Mouse (Mus musculus) cerebellum, postnatal 36 days (tissue): ENCODE results near the gene Mtg2.

Experiments used
- DNase-seq, 2 experiments: peaks; one replicate each; pipeline ENCODE4 v3.0.0; 2021 to 2022; ENCODE audit warnings: mixed read lengths in 2 of 2

Mtg2 gene

DNA sequence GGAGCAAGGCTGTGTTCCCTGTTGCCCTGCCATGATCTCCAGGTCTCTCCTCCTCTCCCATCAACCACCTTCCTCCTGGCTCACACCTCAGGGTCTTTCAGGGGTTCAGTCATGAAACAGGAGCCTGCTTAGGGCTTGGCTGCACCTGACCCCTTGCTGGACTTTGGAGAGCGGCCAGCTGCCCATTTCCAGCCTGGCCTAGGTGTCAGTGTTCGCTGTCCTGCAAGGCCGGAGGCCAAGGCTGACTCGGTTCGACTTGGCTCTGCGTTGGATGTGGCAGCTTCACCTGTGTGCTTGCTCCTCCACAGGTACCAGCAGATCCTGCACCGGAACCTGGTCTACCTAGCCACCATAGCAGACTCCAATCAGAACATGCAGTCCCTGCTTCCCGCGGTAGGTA is 17.4 kb upstream of the Mtg2 start:
- DNase-seq: no peak

DNA sequence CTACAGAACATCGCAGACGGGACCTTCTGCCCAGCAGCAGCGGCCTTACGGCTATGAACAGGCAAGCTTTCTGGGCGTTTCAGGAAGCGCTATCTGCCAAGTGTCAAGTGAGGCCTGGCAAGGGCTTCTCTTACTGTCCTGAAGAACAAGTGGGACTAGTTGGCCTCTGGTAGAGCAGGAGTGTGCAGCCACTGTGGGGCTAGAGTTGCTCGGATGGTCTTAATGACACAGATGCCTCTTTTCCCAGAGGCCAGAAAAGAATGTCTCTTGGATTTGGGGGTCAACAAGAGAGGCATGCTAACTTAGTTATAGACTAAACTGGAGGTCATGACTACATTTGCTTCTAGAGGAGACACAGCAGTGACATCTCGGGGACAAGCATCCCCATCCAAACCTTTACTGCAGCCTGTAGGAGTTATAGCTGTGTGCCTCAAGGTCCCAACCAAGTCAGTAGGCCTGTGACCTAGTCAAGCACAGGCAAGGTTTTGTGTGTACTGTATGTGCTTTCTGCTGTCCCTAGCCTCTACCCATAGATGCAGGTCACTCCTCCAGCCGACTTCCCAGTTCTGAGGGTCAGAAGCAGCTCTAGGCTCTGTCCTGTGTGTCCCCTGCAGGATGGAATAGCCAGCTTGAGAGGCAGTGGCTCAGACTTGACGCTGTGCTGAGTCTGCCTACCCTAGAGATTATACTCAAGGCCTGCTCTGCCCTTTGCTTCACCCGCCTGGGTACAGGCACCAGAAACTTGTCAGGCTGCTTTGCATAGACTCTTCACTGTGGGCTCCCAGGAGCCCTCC is 6.9 kb upstream of the Mtg2 start:
- no peak for DNase-seq

- no peak for DNase-seq
Measured at GRCm38 (mm10) chr2:180069770-180070480, 463 bp upstream of the Mtg2 start.

- no peak for DNase-seq
Measured at GRCm38 (mm10) chr2:180071671-180072070, 1.3 kb downstream of the Mtg2 start.

DNA sequence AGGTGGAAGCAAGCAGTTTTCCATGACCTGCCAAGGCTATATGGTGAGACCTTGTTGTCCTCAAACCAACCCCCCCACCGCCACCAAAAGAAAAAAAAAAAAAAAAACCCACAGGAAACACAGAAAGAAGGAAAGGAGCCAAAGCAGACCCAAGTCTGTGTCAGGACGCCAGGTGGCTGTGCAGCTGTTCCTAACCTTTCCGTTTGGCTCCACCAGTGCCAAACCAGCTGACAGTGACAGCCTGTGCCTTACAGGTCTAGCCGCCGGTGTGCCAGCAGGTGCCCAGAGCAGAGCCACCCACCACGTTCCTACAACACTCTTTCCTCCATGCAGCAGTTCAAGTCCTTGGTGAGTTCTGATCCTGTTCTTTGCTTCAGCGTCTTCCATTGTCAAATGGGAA is 2.5 kb downstream of the Mtg2 start:
- no peak for DNase-seq

DNA sequence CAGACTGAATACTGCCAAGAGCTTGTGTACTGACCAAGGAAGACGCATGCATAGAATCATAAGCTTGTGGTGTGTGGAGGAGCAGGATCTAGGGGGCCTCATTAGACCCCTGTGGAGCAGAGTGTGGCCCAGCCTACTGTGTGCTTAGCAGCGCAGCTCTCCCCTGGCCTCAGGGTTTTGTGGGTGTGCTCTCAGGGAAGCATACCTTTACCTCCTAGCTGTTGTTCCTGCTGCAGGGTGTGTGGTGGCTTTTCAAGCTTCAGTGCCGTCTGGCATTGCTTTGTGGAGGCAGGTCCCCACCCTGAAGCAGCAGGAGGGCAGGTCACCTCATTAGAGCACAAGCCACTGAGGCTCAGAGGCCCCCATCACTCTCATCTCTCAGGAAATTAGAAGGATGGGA is 7.2 kb downstream of the Mtg2 start:
- no peak for DNase-seq

DNA sequence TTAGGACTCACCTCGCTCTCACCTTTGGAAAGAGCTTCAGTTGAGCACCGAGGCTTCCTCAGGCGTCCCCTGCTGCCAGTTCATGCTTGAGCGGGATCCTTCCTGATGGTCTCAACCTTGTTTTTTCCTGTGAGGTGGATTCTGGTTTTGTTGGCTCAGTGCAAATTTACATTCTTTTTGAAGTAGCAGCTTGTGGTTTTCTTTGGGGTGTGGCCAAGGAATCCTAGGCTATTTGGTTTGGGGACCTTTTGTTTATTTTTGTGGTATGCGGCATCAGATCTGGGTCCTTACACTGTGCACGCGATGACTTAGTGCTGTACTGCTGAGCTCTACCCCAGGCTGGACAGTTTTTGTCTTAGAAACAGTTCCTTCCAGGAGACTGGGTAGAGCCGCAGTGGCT is 10.3 kb downstream of the Mtg2 start:
- no peak for DNase-seq

DNA sequence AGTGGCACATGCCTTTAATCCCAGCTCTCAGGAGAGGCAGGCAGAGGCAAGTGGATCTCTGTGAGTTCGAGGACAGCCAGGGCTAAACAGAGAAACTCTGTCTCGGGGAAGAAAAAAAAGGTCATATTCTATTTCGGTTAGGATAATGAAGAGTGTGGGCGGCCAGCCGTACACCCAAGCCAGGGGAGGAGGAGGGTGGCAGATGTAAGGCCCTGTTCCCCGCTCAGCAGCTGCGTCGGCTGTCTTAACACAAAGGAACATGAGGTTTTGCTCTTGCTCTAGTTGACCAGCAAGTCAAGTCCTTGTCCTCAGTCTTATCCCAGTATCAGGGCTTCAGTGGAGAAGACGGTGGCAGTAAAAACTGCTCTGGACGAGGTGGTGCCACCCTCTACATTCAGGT is 12.7 kb downstream of the Mtg2 start:
- DNase-seq: no peak

DNA sequence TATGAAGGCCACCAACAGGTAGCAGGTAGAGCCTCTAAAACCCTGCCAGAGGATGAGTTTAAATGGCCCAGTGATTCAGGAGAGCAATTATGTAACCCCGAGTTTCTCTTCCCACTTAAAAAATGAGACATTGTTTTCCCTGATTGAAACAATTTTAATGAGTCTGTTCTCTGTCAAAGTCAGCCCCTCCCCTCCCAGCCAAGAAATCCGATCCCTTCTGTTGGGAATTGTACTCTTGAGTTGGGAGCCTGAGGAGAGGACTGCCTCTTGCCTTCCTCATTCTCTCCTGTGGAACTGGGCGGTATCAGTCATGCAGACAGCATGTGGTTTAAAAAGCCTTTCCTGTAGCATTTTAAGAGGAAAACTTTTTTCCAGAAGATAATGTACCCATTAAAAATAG is 14.2 kb downstream of the Mtg2 start:
- DNase-seq: no peak

- DNase-seq: peak; percentile 38 to 42
Measured at GRCm38 (mm10) chr2:180085926-180086636, 15.7 kb downstream of the Mtg2 start.

DNA sequence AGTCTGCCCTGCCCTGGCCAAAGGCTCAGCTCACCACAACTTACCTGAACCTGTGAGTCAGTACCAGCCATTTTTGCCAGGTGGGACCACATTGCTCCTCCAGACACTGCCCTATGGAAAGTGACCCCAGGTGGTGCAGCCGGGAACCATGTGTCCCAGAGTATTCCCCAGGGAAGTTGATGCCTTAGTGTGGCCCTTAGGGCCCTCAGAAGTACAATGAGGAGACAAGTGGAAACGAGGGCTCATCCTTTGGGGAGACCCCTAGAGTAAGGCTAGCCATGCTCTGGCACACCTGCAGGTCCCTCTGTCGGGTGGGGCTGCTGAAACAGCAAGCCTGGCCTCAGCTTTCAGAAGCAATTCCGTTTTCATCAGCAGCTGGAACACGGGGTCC is 16.2 kb downstream of the Mtg2 start:
- no peak for DNase-seq

- DNase-seq: no peak
Measured at GRCm38 (mm10) chr2:180087472-180087871, 17.1 kb downstream of the Mtg2 start.

DNA sequence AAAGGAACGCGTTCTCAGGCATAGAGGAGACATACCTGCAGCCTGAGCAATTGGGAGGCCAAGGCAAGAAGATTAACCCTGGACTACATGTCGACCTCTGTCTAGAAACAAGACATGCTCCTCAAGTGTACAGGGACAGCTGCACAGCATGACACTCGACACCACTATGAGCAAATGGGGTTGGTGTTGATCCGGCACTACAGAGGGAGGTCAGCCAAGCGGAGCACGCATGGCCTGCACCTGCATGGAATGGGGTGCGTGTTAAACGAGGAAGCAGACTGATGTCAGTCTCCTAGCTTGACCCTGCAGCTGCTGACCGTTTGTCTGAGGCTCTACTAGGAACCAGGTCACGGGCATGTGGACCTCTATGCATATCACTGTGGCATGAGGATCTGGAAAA is 19.9 kb downstream of the Mtg2 start:
- DNase-seq: no peak

DNA sequence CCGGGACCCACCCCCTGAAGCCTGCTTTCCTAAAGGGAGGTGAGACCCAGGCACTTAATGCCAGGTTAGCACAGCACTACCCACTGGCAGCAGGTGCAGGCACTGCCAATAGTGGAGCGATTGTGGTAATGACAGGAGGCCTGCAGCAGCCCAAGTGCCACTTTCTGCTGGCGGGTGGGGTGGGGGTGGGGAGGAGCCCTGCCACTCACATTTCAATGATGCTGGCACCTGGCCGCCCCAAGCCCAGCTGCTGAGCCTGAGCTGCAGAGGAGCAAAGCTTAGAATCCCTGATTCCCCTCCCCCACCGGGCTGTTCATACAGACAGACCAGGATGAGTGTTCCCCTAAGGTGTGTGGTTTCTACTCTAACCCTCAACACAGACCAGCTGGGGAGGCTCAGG is 25.3 kb downstream of the Mtg2 start:
- DNase-seq: no peak

- no peak for DNase-seq
Measured at GRCm38 (mm10) chr2:180097585-180097984, 27.2 kb downstream of the Mtg2 start.

DNA sequence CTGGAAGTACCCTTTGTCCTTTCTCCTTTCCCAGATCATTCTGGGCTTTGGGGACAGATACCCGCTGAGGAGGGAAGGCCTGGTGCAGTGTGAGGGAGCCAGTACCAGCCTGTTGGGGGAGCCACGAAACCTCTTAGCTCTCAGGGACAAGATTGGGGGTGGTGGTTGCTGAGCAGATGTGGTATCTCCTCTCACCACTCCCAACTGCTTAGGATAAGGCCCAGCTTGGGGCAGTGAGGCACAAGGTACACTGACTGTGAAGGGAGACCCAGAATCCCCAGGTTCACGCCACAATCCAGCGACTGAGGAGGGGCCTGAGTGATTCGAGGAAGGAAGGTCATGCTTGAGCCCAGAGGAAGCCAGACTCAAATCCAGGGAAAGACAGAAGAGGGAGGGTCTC is 27.8 kb downstream of the Mtg2 start:
- DNase-seq: no peak

- DNase-seq: no peak
Measured at GRCm38 (mm10) chr2:180099529-180099928, 29.1 kb downstream of the Mtg2 start.

DNA sequence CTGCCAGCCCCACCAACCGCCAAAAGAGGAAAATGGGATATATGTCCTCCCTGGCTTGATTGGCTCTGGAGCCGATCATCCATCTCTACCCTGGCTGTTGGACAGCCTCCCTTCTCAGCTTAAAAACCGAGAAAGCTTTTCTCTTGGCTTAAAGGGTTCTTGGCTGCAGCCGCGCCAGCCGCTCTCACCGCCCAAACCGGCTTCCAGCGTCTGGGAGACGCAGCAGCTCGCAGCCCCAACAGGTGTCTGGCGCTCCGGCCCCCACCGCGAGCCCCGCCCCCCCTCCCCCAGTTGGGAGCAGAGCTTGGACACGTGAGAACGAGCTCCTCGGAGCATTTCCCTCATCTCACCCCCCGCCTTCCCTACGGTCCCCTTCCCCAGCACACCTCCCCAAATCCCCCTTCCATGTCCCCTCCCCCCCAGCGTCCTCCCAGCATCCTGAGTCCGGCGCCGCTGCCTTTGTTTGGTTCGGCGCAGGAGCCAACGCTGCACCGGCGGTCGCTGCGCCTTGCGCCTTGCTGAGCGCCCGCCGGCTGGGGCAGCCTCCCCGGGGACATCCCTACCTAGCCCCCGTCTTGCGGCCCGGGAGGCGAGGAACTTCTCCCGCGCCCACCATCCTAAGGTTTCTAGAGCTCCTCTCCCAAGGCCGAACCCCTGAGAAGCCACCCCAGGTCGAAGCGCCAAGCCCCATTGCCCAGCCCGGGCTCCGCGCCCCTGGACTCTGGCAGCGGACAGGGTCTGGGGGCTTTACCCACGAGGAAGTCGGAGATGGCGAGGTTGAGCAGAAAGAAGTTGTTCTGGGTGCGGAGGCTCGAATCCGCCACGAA is 33.0 kb downstream of the Mtg2 start:
- no peak for DNase-seq

DNA sequence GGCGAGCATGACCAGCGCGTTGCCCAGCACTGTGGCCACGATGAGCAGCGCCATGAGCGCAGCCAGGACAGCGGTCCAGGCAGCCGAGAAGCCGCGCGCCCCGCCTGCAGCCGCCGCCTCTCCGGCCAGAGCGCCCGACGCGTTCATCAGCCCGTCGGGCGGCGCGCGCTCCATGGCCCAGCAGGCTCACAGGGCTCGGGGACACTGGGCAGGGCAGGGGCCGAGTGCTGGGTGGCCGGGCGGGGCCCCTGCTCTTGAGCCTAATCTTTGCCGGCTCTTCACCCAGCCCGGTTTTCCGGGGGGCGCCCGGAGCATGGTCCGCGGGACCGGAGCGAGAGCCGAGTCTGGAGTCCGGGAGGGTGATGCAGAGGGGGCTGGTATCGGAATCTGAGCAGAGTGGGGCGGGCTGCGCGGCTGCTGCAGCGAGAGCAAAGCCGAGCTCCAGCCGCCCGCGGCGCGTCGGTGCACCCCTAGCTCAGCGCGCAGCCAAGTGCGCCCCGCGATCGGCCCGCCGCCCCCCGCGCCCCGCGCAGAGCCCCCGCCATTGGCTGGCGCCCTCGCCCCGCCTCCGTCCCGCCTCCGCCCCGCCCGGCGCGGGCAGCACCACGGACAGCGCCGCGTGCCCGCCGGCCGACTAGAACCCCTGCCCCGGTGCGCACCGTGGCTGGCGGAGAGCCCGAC is 33.7 kb downstream of the Mtg2 start, which contains the start of gene Hrh3:
Gene Hrh3 (minus strand): TSS at position 511 of the 681 bp plus-strand sequence.
- peak; percentile 63 to 80 for DNase-seq

DNA sequence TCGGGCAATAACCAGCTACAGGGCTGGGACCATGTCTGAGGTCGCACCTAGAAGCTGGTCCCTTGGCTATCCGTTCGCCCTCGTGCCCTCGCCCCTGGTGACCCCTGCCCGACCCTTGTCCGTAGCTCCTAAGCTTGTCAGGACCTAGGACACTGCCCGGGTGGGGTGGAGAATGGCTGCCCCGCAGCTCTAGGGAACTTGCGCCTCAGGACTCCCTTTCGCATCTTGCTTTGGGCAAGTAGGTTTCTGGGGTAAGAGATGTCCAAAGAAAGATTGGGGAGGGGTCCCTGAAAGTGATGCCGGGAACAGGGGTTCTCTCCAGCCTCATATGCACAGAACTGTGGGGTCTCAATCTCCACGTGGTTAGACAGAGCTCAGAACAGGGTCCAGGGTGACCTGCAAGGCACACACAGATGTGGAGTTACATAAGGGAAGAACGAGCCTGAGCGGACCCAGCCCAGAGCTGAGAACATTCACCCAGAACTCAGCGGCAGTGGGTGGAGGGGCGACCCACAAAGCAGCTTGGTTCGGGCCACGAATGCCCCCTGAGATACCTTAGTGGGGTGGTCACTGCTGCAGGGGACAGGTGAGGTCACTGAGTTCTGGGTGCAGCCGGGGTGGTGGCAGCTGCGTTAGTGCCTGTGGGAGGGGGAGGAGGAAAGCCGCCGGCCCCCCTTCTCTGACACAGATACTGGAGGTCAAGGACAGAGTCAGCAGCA is 34.4 kb downstream of the Mtg2 start:
- peak in 1 of 2 experiments; percentile 28 for DNase-seq

DNA sequence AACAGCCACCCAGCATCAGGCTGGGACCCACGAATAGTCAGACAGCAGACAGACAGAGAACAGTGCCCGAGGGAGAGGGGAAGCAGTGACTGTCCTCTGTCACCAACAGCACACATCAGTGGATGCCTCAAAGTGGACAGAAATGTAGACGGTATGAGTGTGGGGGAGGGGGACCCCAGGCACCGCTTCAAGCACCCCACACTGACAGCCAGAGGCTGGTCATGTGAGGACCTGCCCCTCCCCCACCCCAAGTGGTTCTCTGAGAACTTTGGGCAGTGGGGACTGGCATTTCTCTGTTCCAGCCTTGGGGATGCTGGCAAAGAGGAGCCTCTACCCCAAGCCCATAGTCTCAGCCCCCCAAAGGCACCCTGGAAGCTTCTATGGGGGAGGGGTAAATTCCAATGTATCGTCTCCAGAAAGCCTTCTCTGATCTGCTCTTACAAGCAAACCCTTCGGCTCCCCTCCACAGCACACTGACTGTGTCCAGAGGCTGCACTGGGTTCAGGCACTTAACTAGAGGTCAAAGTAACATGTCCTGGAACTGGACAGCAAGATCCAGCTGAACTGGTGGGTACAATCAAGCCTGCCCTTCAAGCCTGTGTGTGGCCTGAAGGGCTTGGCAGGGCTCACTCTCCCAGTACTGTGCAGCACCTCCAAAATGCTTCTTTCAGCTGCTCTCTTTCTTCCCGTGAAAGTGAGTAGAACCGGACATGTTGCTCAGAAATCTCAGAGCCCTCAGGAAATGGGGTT is 35.2 kb downstream of the Mtg2 start:
- DNase-seq: peak in 1 of 2 experiments; percentile 36
